In the genomic region with DNA sequence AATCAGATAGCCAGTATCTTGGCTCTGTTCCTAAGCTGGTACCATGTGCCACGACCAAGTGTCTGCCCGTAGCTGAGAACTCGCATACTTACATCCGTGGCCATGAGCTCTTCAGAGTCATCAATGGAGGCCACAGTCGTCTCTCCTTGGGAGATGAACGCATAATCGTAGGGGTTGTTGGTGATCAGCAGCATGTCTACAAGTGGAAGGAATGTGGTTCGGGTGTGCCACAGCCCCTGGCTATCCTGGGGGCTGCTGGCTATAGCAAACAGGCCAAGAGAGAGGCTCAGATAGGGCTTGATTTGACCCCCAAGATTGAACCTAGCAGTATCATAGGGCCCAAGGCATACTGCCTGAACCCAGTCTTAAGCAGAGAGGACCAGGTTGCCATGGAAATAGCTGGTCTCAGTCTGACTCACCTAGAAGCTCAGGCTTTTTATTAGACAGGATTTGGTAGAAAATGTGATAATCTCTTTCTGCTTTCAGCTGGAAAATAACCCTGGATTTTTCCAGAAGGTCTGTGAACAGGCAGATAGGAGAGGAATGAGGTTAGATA, we compare ENCODE assay signal across 27 mouse cellular contexts. TPM values are rescaled to one million over a fixed set of nuclear protein-coding genes. Genes with fewer than 3 reads are reported as not detected.
DNase-seq lines count a peak whose midpoint lies in the region; ATAC-seq and TF ChIP-seq lines count a peak whose summit lies in the region.
"Had no signal": no experiment of that assay in that cellular context is flagged by ENCODE, and none has a peak within 500 bp of the region (broad histone marks: within the 10 kb centered on the region; RNA-seq: fewer than 3 reads in every experiment).

No protein-coding gene starts in this region.

- H3K4me3 ChIP-seq in forebrain, postnatal 0 days (ENCODE audit: low read depth, low read length), result no peak overlapping the region
- H3K4me3 ChIP-seq in forebrain, embryonic 13.5 days, result no peak overlapping the region
- H3K4me3 ChIP-seq in heart, embryonic 14.5 days (ENCODE audit: control insufficient read depth in 1 of 2, insufficient read depth in 1 of 2, low read depth in 1 of 2, low read length in 2 of 2), result peak overlapping the region; percentile 62 to 66
- H3K4me3 ChIP-seq in midbrain, embryonic 13.5 days (replicated peaks), result no peak overlapping the region
- H3K4me3 ChIP-seq in midbrain, embryonic 10.5 days, result no peak overlapping the region
- no peak overlapping the region for H3K4me3 ChIP-seq in midbrain, postnatal 0 days (ENCODE audit: low read depth, low read length)
- H3K4me3 ChIP-seq: embryonic facial prominence, embryonic 10.5 days; forebrain, embryonic 12.5 days; hindbrain, embryonic 15.5 days; limb, embryonic 15.5 days; liver, embryonic 15.5 days; midbrain, embryonic 12.5 days had no signal

- H3K27me3 ChIP-seq in forebrain, postnatal 0 days (ENCODE audit: insufficient read depth, low read length), result no peaks in the 10 kb centered on the region
- no peaks in the 10 kb centered on the region for H3K27me3 ChIP-seq in forebrain, embryonic 13.5 days
- H3K27me3 ChIP-seq in heart, embryonic 14.5 days (ENCODE audit: control insufficient read depth, insufficient read depth, low read length), result 0 out of 2 replicates have a peak, but pooled peaks cover 3% of the 10 kb centered on the region
- no peaks in the 10 kb centered on the region for H3K27me3 ChIP-seq in midbrain, embryonic 13.5 days
- peaks cover 21% of the 10 kb centered on the region for H3K27me3 ChIP-seq in midbrain, embryonic 10.5 days (ENCODE audit: low read depth, poor library complexity, severe bottlenecking)
- H3K27me3 ChIP-seq in midbrain, postnatal 0 days (ENCODE audit: insufficient read depth, low read length), result no peaks in the 10 kb centered on the region
- H3K27me3 ChIP-seq: forebrain, embryonic 12.5 days; hindbrain, embryonic 15.5 days; limb, embryonic 15.5 days; liver, embryonic 15.5 days had no signal

- no peak overlapping the region for H3K9ac ChIP-seq in forebrain, postnatal 0 days
- H3K9ac ChIP-seq in forebrain, embryonic 13.5 days, result no peak overlapping the region
- peak overlapping the region; percentile 100 for H3K9ac ChIP-seq in heart, embryonic 14.5 days (ENCODE audit: low read length)
- no peak overlapping the region for H3K9ac ChIP-seq in midbrain, embryonic 13.5 days (replicated peaks)
- H3K9ac ChIP-seq in midbrain, postnatal 0 days (replicated peaks; ENCODE audit: low read length, poor library complexity, severe bottlenecking), result no peak overlapping the region
- H3K9ac ChIP-seq: forebrain, embryonic 12.5 days; hindbrain, embryonic 15.5 days; limb, embryonic 15.5 days; liver, embryonic 15.5 days; midbrain, embryonic 12.5 days had no signal

- no peaks in the 10 kb centered on the region for H3K36me3 ChIP-seq in forebrain, postnatal 0 days (ENCODE audit: insufficient read depth)
- no peaks in the 10 kb centered on the region for H3K36me3 ChIP-seq in forebrain, embryonic 13.5 days (ENCODE audit: poor library complexity, severe bottlenecking)
- H3K36me3 ChIP-seq in heart, embryonic 14.5 days (ENCODE audit: control insufficient read depth, insufficient read depth, low read length), result peaks cover 83% of the 10 kb centered on the region
- H3K36me3 ChIP-seq in midbrain, embryonic 13.5 days, result no peaks in the 10 kb centered on the region
- no peaks in the 10 kb centered on the region for H3K36me3 ChIP-seq in midbrain, embryonic 10.5 days
- no peaks in the 10 kb centered on the region for H3K36me3 ChIP-seq in midbrain, postnatal 0 days (ENCODE audit: insufficient read depth, low read length)
- H3K36me3 ChIP-seq: embryonic facial prominence, embryonic 10.5 days; forebrain, embryonic 12.5 days; G1E; hindbrain, embryonic 15.5 days; limb, embryonic 15.5 days; liver, embryonic 15.5 days; midbrain, embryonic 12.5 days had no signal

- peak; percentile 51; the same call in 1 of the 2 replicates for ATAC-seq in forebrain, postnatal 0 days
- no peak for ATAC-seq in forebrain, embryonic 13.5 days
- no peak for ATAC-seq in heart, embryonic 14.5 days (ENCODE audit: insufficient number of reproducible peaks, insufficient read depth, low FRiP score, low read depth)
- ATAC-seq in midbrain, embryonic 13.5 days, result no peak
- ATAC-seq in midbrain, postnatal 0 days (ENCODE audit: low FRiP score), result 0 out of 2 replicates have a peak, but pooled peaks have one; percentile 42
- ATAC-seq in CD4-positive, CD25-positive, alpha-beta regulatory T cell, adult 4 months, result no peak
- ATAC-seq: activated CD4-positive, CD25-positive, alpha-beta regulatory T cell, adult 4 months had no signal

- 73% methylated on average over 8 of the region's 8 CpGs for WGBS in forebrain, postnatal 0 days
- WGBS in forebrain, embryonic 13.5 days, result 84% methylated on average over 8 of the region's 8 CpGs
- 43% methylated on average over 8 of the region's 8 CpGs for WGBS in heart, embryonic 14.5 days
- 90% methylated on average over 8 of the region's 8 CpGs for WGBS in midbrain, embryonic 13.5 days
- WGBS in midbrain, embryonic 10.5 days, result 88% methylated on average over 8 of the region's 8 CpGs
- whole genome bisulfite sequencing in midbrain, postnatal 0 days, result 73% methylated on average over 8 of the region's 8 CpGs

- no peak overlapping the region for H3K4me2 ChIP-seq in forebrain, postnatal 0 days (ENCODE audit: low read depth)
- no peak overlapping the region for H3K4me2 ChIP-seq in forebrain, embryonic 13.5 days
- H3K4me2 ChIP-seq in heart, embryonic 14.5 days (ENCODE audit: low read length), result peak overlapping the region; percentile 73
- no peak overlapping the region for H3K4me2 ChIP-seq in midbrain, embryonic 13.5 days (replicated peaks)
- H3K4me2 ChIP-seq in midbrain, postnatal 0 days (ENCODE audit: low read depth, low read length, poor library complexity, severe bottlenecking), result no peak overlapping the region
- H3K4me2 ChIP-seq: forebrain, embryonic 12.5 days; hindbrain, embryonic 15.5 days; limb, embryonic 15.5 days; liver, embryonic 15.5 days; midbrain, embryonic 12.5 days had no signal

- H3K4me1 ChIP-seq in forebrain, postnatal 0 days (ENCODE audit: insufficient read depth), result 0 out of 2 replicates have a peak, but pooled peaks cover 7% of the 10 kb centered on the region
- peaks cover 13% of the 10 kb centered on the region for H3K4me1 ChIP-seq in forebrain, embryonic 13.5 days
- peaks cover 3 to 5% of the 10 kb centered on the region in 2 experiments; a peak in 3 of 4 replicates for H3K4me1 ChIP-seq in heart, embryonic 14.5 days (ENCODE audit: control insufficient read depth in 2 of 2, insufficient read depth in 2 of 2, low read length in 2 of 2)
- peaks cover 14% of the 10 kb centered on the region for H3K4me1 ChIP-seq in midbrain, embryonic 13.5 days (replicated peaks)
- H3K4me1 ChIP-seq in midbrain, embryonic 10.5 days, result peaks cover 24% of the 10 kb centered on the region
- peaks cover 12% of the 10 kb centered on the region for H3K4me1 ChIP-seq in midbrain, postnatal 0 days (ENCODE audit: insufficient read depth, low read length)
- H3K4me1 ChIP-seq: liver, embryonic 15.5 days had no signal

- H3K9me3 ChIP-seq in forebrain, postnatal 0 days (ENCODE audit: low read length), result no peaks in the 10 kb centered on the region
- H3K9me3 ChIP-seq in forebrain, embryonic 13.5 days (replicated peaks), result no peaks in the 10 kb centered on the region
- H3K9me3 ChIP-seq in heart, embryonic 14.5 days (ENCODE audit: control insufficient read depth, low read length), result no peaks in the 10 kb centered on the region
- no peaks in the 10 kb centered on the region for H3K9me3 ChIP-seq in midbrain, embryonic 13.5 days
- H3K9me3 ChIP-seq in midbrain, embryonic 10.5 days (replicated peaks), result no peaks in the 10 kb centered on the region
- no peaks in the 10 kb centered on the region for H3K9me3 ChIP-seq in midbrain, postnatal 0 days (ENCODE audit: low read length)
- H3K9me3 ChIP-seq: embryonic facial prominence, embryonic 10.5 days; forebrain, embryonic 12.5 days; G1E; hindbrain, embryonic 15.5 days; limb, embryonic 15.5 days; liver, embryonic 15.5 days; midbrain, embryonic 12.5 days had no signal

- TF ChIP-seq CTCF in forebrain, postnatal 0 days (IDR thresholded peaks at IDR 0.05; ENCODE audit: low read depth), result no peak
- TF ChIP-seq CTCF in midbrain, postnatal 0 days (IDR thresholded peaks at IDR 0.05), result no peak

- peak overlapping the region; percentile 62; the same call in 1 of the 2 replicates for H3K27ac ChIP-seq in forebrain, postnatal 0 days (ENCODE audit: low read depth, low read length)
- no peak overlapping the region for H3K27ac ChIP-seq in forebrain, embryonic 13.5 days
- peak overlapping the region; percentile 99 to 100 for H3K27ac ChIP-seq in heart, embryonic 14.5 days (replicated peaks in 1 of 2; ENCODE audit: control insufficient read depth in 1 of 2, insufficient read depth in 1 of 2, low read depth in 2 of 2, low read length in 2 of 2)
- H3K27ac ChIP-seq in midbrain, embryonic 13.5 days, result peak overlapping the region; percentile 41; the same call in 1 of the 2 replicates
- H3K27ac ChIP-seq in midbrain, embryonic 10.5 days (replicated peaks), result no peak overlapping the region
- peak overlapping the region; percentile 76 for H3K27ac ChIP-seq in midbrain, postnatal 0 days (ENCODE audit: low read depth, low read length)
- H3K27ac ChIP-seq: embryonic facial prominence, embryonic 10.5 days; forebrain, embryonic 12.5 days; hindbrain, embryonic 15.5 days; limb, embryonic 15.5 days; liver, embryonic 15.5 days; macrophage; midbrain, embryonic 12.5 days; stomach, postnatal 0 days had no signal

- DNase-seq in forebrain, postnatal 0 days, result no peak
- DNase-seq in heart, adult 9 months (ENCODE audit: low spot score in 2 of 2), result no peak
- DNase-seq in midbrain, embryonic 10.5 days (ENCODE audit: low spot score), result no peak
- peak; percentile 34 for DNase-seq in midbrain, postnatal 0 days (ENCODE audit: low spot score)
- DNase-seq: adrenal gland, postnatal 14 days; cerebellum, adult 18-20 months; gastrocnemius, postnatal 25 days; kidney, adult 11 months; layer of hippocampus, postnatal 36 days; retina, postnatal 1 day had no signal

RNA-seq across cellular contexts. Expression of gene Myh7, which starts 4.5 kb away (rescaled TPM):
- 8.5 and 9.3 TPM in 2 replicates for total RNA-seq in forebrain, postnatal 0 days (2014; rRNA removed)
- polyA plus RNA-seq in forebrain, postnatal 0 days (2015; fragmentation: Nextera tagmentation; extraction: Ambion mirVana), result 8.8 and 9.6 TPM in 2 replicates
- polyA plus RNA-seq in forebrain, embryonic 13.5 days (2015; fragmentation: Nextera tagmentation; extraction: Ambion mirVana), result 2.5 and 7.0 TPM in 2 replicates
- polyA plus RNA-seq in heart, embryonic 14.5 days (2014; fragmentation: Nextera tagmentation; extraction: Ambion mirVana), result 5,319 and 5,796 TPM in 2 replicates
- polyA plus RNA-seq in midbrain, embryonic 13.5 days (2015; fragmentation: Nextera tagmentation; extraction: Ambion mirVana), result 4.6 and 5.3 TPM in 2 replicates
- polyA plus RNA-seq in midbrain, embryonic 10.5 days (2016; fragmentation: Nextera tagmentation; extraction: Ambion mirVana), result 0.70 and 0.96 TPM in 2 replicates
- 1.8 and 3.2 TPM in 2 replicates for total RNA-seq in midbrain, postnatal 0 days (2014; rRNA removed)
- 9.6 and 10.3 TPM in 2 replicates for polyA plus RNA-seq in midbrain, postnatal 0 days (2015; fragmentation: Nextera tagmentation; extraction: Ambion mirVana)
- polyA plus RNA-seq in CD4-positive, CD25-positive, alpha-beta regulatory T cell, adult 4 months (2017; shearing (Covaris generic)), result not detected
- polyA plus RNA-seq: activated CD4-positive, CD25-positive, alpha-beta regulatory T cell, adult 4 months; macrophage had no signal

RNA-seq across cellular contexts. Expression of gene Gm17428, which starts 13.2 kb away (rescaled TPM):
- total RNA-seq in forebrain, postnatal 0 days (2014; rRNA removed), result not detected in 2 replicates
- polyA plus RNA-seq in forebrain, postnatal 0 days (2015; fragmentation: Nextera tagmentation; extraction: Ambion mirVana), result not detected in 2 replicates
- not detected in 2 replicates for polyA plus RNA-seq in forebrain, embryonic 13.5 days (2015; fragmentation: Nextera tagmentation; extraction: Ambion mirVana)
- not detected in 2 replicates for polyA plus RNA-seq in heart, embryonic 14.5 days (2014; fragmentation: Nextera tagmentation; extraction: Ambion mirVana)
- not detected in 2 replicates for polyA plus RNA-seq in midbrain, embryonic 13.5 days (2015; fragmentation: Nextera tagmentation; extraction: Ambion mirVana)
- polyA plus RNA-seq in midbrain, embryonic 10.5 days (2016; fragmentation: Nextera tagmentation; extraction: Ambion mirVana), result not detected in 2 replicates
- not detected in 2 replicates for total RNA-seq in midbrain, postnatal 0 days (2014; rRNA removed)
- polyA plus RNA-seq in midbrain, postnatal 0 days (2015; fragmentation: Nextera tagmentation; extraction: Ambion mirVana), result not detected in 2 replicates
- not detected for polyA plus RNA-seq in CD4-positive, CD25-positive, alpha-beta regulatory T cell, adult 4 months (2017; shearing (Covaris generic))
- total RNA-seq: adrenal gland, postnatal 14 days; G1E; gastrocnemius, postnatal 25 days; layer of hippocampus, postnatal 36 days; left cerebral cortex, postnatal 36 days had no signal
- polyA plus RNA-seq: activated CD4-positive, CD25-positive, alpha-beta regulatory T cell, adult 4 months; embryonic facial prominence, embryonic 10.5 days; forebrain, embryonic 12.5 days; G1E; hindbrain, embryonic 15.5 days; kidney, embryonic 16.5 days; limb, embryonic 15.5 days; liver, embryonic 15.5 days; lung, embryonic 16.5 days; macrophage; midbrain, embryonic 12.5 days; stomach, postnatal 0 days had no signal

RNA-seq across cellular contexts. Expression of gene Myh6, which starts 23.2 kb away (rescaled TPM):
- 0.23 and 5.8 TPM in 2 replicates for total RNA-seq in forebrain, postnatal 0 days (2014; rRNA removed)
- polyA plus RNA-seq in forebrain, postnatal 0 days (2015; fragmentation: Nextera tagmentation; extraction: Ambion mirVana), result 2.3 and 2.5 TPM in 2 replicates
- polyA plus RNA-seq in forebrain, embryonic 13.5 days (2015; fragmentation: Nextera tagmentation; extraction: Ambion mirVana), result 0.32 and 0.91 TPM in 2 replicates
- polyA plus RNA-seq in heart, embryonic 14.5 days (2014; fragmentation: Nextera tagmentation; extraction: Ambion mirVana), result 2,542 and 2,728 TPM in 2 replicates
- 0.75 and 1.3 TPM in 2 replicates for polyA plus RNA-seq in midbrain, embryonic 13.5 days (2015; fragmentation: Nextera tagmentation; extraction: Ambion mirVana)
- 0.40 and 0.68 TPM in 2 replicates for polyA plus RNA-seq in midbrain, embryonic 10.5 days (2016; fragmentation: Nextera tagmentation; extraction: Ambion mirVana)
- total RNA-seq in midbrain, postnatal 0 days (2014; rRNA removed), result 0.24 and 0.33 TPM in 2 replicates
- polyA plus RNA-seq in midbrain, postnatal 0 days (2015; fragmentation: Nextera tagmentation; extraction: Ambion mirVana), result 2.1 and 2.5 TPM in 2 replicates
- not detected for polyA plus RNA-seq in CD4-positive, CD25-positive, alpha-beta regulatory T cell, adult 4 months (2017; shearing (Covaris generic))
- polyA plus RNA-seq: activated CD4-positive, CD25-positive, alpha-beta regulatory T cell, adult 4 months; macrophage had no signal

RNA-seq across cellular contexts. Expression of gene Ngdn, which starts 25.3 kb away (rescaled TPM):
- 24.2 and 36.8 TPM in 2 replicates for total RNA-seq in forebrain, postnatal 0 days (2014; rRNA removed)
- polyA plus RNA-seq in forebrain, postnatal 0 days (2015; fragmentation: Nextera tagmentation; extraction: Ambion mirVana), result 47.9 and 51.3 TPM in 2 replicates
- 81.2 and 86.4 TPM in 2 replicates for polyA plus RNA-seq in forebrain, embryonic 13.5 days (2015; fragmentation: Nextera tagmentation; extraction: Ambion mirVana)
- polyA plus RNA-seq in heart, embryonic 14.5 days (2014; fragmentation: Nextera tagmentation; extraction: Ambion mirVana), result 53.8 and 54.9 TPM in 2 replicates
- polyA plus RNA-seq in midbrain, embryonic 13.5 days (2015; fragmentation: Nextera tagmentation; extraction: Ambion mirVana), result 60.4 and 62.7 TPM in 2 replicates
- 89.3 and 91.6 TPM in 2 replicates for polyA plus RNA-seq in midbrain, embryonic 10.5 days (2016; fragmentation: Nextera tagmentation; extraction: Ambion mirVana)
- 20.9 and 29.6 TPM in 2 replicates for total RNA-seq in midbrain, postnatal 0 days (2014; rRNA removed)
- 44.3 and 48.1 TPM in 2 replicates for polyA plus RNA-seq in midbrain, postnatal 0 days (2015; fragmentation: Nextera tagmentation; extraction: Ambion mirVana)
- 100 to 1,000 TPM; 181 to 192 TPM for polyA plus RNA-seq in CD4-positive, CD25-positive, alpha-beta regulatory T cell, adult 4 months (2017; shearing (Covaris generic))

RNA-seq across cellular contexts. Expression of gene Cmtm5, which starts 53.9 kb away (rescaled TPM):
- total RNA-seq in forebrain, postnatal 0 days (2014; rRNA removed), result 17.9 and 19.9 TPM in 2 replicates
- polyA plus RNA-seq in forebrain, postnatal 0 days (2015; fragmentation: Nextera tagmentation; extraction: Ambion mirVana), result 17.7 and 22.7 TPM in 2 replicates
- polyA plus RNA-seq in forebrain, embryonic 13.5 days (2015; fragmentation: Nextera tagmentation; extraction: Ambion mirVana), result 0.69 and 0.85 TPM in 2 replicates
- polyA plus RNA-seq in heart, embryonic 14.5 days (2014; fragmentation: Nextera tagmentation; extraction: Ambion mirVana), result 0.58 and 0.72 TPM in 2 replicates
- polyA plus RNA-seq in midbrain, embryonic 13.5 days (2015; fragmentation: Nextera tagmentation; extraction: Ambion mirVana), result 1.9 and 2.0 TPM in 2 replicates
- 0.17 and 0.31 TPM in 2 replicates for polyA plus RNA-seq in midbrain, embryonic 10.5 days (2016; fragmentation: Nextera tagmentation; extraction: Ambion mirVana)
- 26.4 and 44.8 TPM in 2 replicates for total RNA-seq in midbrain, postnatal 0 days (2014; rRNA removed)
- 27.0 and 27.5 TPM in 2 replicates for polyA plus RNA-seq in midbrain, postnatal 0 days (2015; fragmentation: Nextera tagmentation; extraction: Ambion mirVana)
- polyA plus RNA-seq in CD4-positive, CD25-positive, alpha-beta regulatory T cell, adult 4 months (2017; shearing (Covaris generic)), result not detected
- total RNA-seq: G1E had no signal
- polyA plus RNA-seq: G1E, macrophage had no signal

Comparison
In these comparisons a context has a peak if more than half of its experiments do, and no peak if none do; other contexts are left out.
1. ATAC-seq: peak in forebrain, postnatal 0 days (single experiment) and midbrain, postnatal 0 days (single experiment); none in forebrain, embryonic 13.5 days (single experiment), heart, embryonic 14.5 days (single experiment), midbrain, embryonic 13.5 days (single experiment) and CD4-positive, CD25-positive, alpha-beta regulatory T cell, adult 4 months (single experiment).
2. H3K27ac ChIP-seq: peak in forebrain, postnatal 0 days (single experiment), heart, embryonic 14.5 days (2 of 2), midbrain, embryonic 13.5 days (single experiment) and midbrain, postnatal 0 days (single experiment); none in forebrain, embryonic 13.5 days (single experiment) and midbrain, embryonic 10.5 days (single experiment).
3. H3K4me3 ChIP-seq: peak in heart, embryonic 14.5 days (2 of 2); none in forebrain, postnatal 0 days (single experiment), forebrain, embryonic 13.5 days (single experiment), midbrain, embryonic 13.5 days (single experiment), midbrain, embryonic 10.5 days (single experiment) and midbrain, postnatal 0 days (single experiment).
4. RNA of gene Myh7, which starts 4.5 kb away (polyA plus RNA-seq): 5,319 to 5,796 TPM in heart, embryonic 14.5 days; 9.6 to 10.3 TPM in midbrain, postnatal 0 days, 8.8 to 9.6 TPM in forebrain, postnatal 0 days, 4.6 to 5.3 TPM in midbrain, embryonic 13.5 days, 2.5 to 7.0 TPM in forebrain, embryonic 13.5 days, 0.70 to 0.96 TPM in midbrain, embryonic 10.5 days and not detected in CD4-positive, CD25-positive, alpha-beta regulatory T cell, adult 4 months; every median in the first group is over 100 times any median in the second.
5. RNA of gene Myh6, which starts 23.2 kb away (polyA plus RNA-seq): 2,542 to 2,728 TPM in heart, embryonic 14.5 days; 2.1 to 2.5 TPM in midbrain, postnatal 0 days, 2.3 to 2.5 TPM in forebrain, postnatal 0 days, 0.75 to 1.3 TPM in midbrain, embryonic 13.5 days, 0.40 to 0.68 TPM in midbrain, embryonic 10.5 days, 0.32 to 0.91 TPM in forebrain, embryonic 13.5 days and not detected in CD4-positive, CD25-positive, alpha-beta regulatory T cell, adult 4 months; every median in the first group is over 100 times any median in the second.